Comparison of ENCODE assay signal across 18 mouse cellular contexts in genomic region chr13:111170269-111171165, GRCm38 (mm10).
DNase-seq lines count a peak whose midpoint lies in the region; ATAC-seq and TF ChIP-seq lines count a peak whose summit lies in the region.
"Had no signal": no experiment of that assay in that cellular context is flagged by ENCODE, and none has a peak within 500 bp of the region (broad histone marks: within the 10 kb centered on the region; RNA-seq: fewer than 3 reads in every experiment).

No protein-coding gene starts in this region.

- WGBS in hindbrain, embryonic 12.5 days: 67% methylated on average over 5 of the region's 5 CpGs
- 68% methylated on average over 5 of the region's 5 CpGs for WGBS in hindbrain, embryonic 13.5 days
- 68% methylated on average over 5 of the region's 5 CpGs for WGBS in midbrain, embryonic 12.5 days
- 88% methylated on average over 5 of the region's 5 CpGs for WGBS in midbrain, embryonic 10.5 days
- WGBS in embryonic facial prominence, embryonic 13.5 days: 30% methylated on average over 5 of the region's 5 CpGs
- 34% methylated on average over 5 of the region's 5 CpGs for WGBS in limb, embryonic 14.5 days
- 84% methylated on average over 5 of the region's 5 CpGs for WGBS in heart, embryonic 10.5 days

- H3K9ac ChIP-seq in hindbrain, embryonic 12.5 days: no peak overlapping the region
- no peak overlapping the region for H3K9ac ChIP-seq in hindbrain, embryonic 13.5 days
- H3K9ac ChIP-seq in midbrain, embryonic 12.5 days (replicated peaks): no peak overlapping the region
- H3K9ac ChIP-seq in embryonic facial prominence, embryonic 13.5 days: no peak overlapping the region
- no peak overlapping the region for H3K9ac ChIP-seq in limb, embryonic 14.5 days (ENCODE audit: low read depth, low read length, severe bottlenecking)

- 0 out of 2 replicates have a peak, but pooled peaks cover 5% of the 10 kb centered on the region for H3K4me1 ChIP-seq in hindbrain, embryonic 12.5 days
- H3K4me1 ChIP-seq in hindbrain, embryonic 13.5 days (replicated peaks): peaks cover 6% of the 10 kb centered on the region; the same call in 1 of the 2 replicates
- H3K4me1 ChIP-seq in midbrain, embryonic 12.5 days: peaks cover 6% of the 10 kb centered on the region; the same call in 1 of the 2 replicates
- peaks cover 3% of the 10 kb centered on the region; the same call in 1 of the 2 replicates for H3K4me1 ChIP-seq in midbrain, embryonic 10.5 days
- H3K4me1 ChIP-seq in embryonic facial prominence, embryonic 13.5 days: peaks cover 21% of the 10 kb centered on the region
- H3K4me1 ChIP-seq in limb, embryonic 14.5 days (ENCODE audit: control insufficient read depth, insufficient read depth, low read length): 0 out of 2 replicates have a peak, but pooled peaks cover 3% of the 10 kb centered on the region
- no peaks in the 10 kb centered on the region for H3K4me1 ChIP-seq in heart, embryonic 10.5 days

- no peak overlapping the region for H3K4me2 ChIP-seq in hindbrain, embryonic 12.5 days (replicated peaks)
- H3K4me2 ChIP-seq in hindbrain, embryonic 13.5 days: no peak overlapping the region
- H3K4me2 ChIP-seq in midbrain, embryonic 12.5 days (replicated peaks): no peak overlapping the region
- H3K4me2 ChIP-seq in embryonic facial prominence, embryonic 13.5 days: no peak overlapping the region
- H3K4me2 ChIP-seq in limb, embryonic 14.5 days (replicated peaks; ENCODE audit: low read depth, low read length, severe bottlenecking): no peak overlapping the region
- H3K4me2 ChIP-seq: liver, embryonic 11.5 days had no signal

- H3K27ac ChIP-seq in hindbrain, embryonic 12.5 days: no peak overlapping the region
- H3K27ac ChIP-seq in hindbrain, embryonic 13.5 days: no peak overlapping the region
- no peak overlapping the region for H3K27ac ChIP-seq in midbrain, embryonic 12.5 days (replicated peaks)
- no peak overlapping the region for H3K27ac ChIP-seq in midbrain, embryonic 10.5 days (replicated peaks)
- H3K27ac ChIP-seq in embryonic facial prominence, embryonic 13.5 days: peak overlapping the region; percentile 83
- H3K27ac ChIP-seq in limb, embryonic 14.5 days (replicated peaks; ENCODE audit: low read depth, low read length): no peak overlapping the region
- H3K27ac ChIP-seq in heart, embryonic 10.5 days: no peak overlapping the region

- DNase-seq in midbrain, embryonic 10.5 days (ENCODE audit: low spot score): no peak
- no peak for DNase-seq in limb, embryonic 14.5 days (ENCODE audit: low spot score)
- no peak for DNase-seq in heart, embryonic 10.5 days (ENCODE audit: low spot score)
- DNase-seq: adrenal gland, postnatal 25 days; B cell, adult 2 months; cerebellum, adult 2 months; cerebellum, postnatal 36 days; kidney, adult 11 months; kidney, postnatal 10 days; layer of hippocampus, postnatal 36 days; right cerebral cortex, postnatal 4 days had no signal

- ATAC-seq in hindbrain, embryonic 12.5 days (ENCODE audit: low FRiP score): 0 out of 2 replicates have a peak, but pooled peaks have one; percentile 43
- ATAC-seq in hindbrain, embryonic 13.5 days (ENCODE audit: low FRiP score): no peak
- peak; percentile 49 for ATAC-seq in midbrain, embryonic 12.5 days (ENCODE audit: low FRiP score, low read depth)
- 0 out of 2 replicates have a peak, but pooled peaks have one; percentile 62 for ATAC-seq in embryonic facial prominence, embryonic 13.5 days (ENCODE audit: insufficient number of reproducible peaks, insufficient read depth, low FRiP score, low TSS enrichment, low read depth)
- ATAC-seq in limb, embryonic 14.5 days (ENCODE audit: low FRiP score, low read depth): 0 out of 2 replicates have a peak, but pooled peaks have one; percentile 12
- ATAC-seq: forebrain, embryonic 16.5 days; lung, postnatal 0 days had no signal

- no peak overlapping the region for H3K4me3 ChIP-seq in hindbrain, embryonic 12.5 days
- H3K4me3 ChIP-seq in hindbrain, embryonic 13.5 days: no peak overlapping the region
- no peak overlapping the region for H3K4me3 ChIP-seq in midbrain, embryonic 12.5 days
- H3K4me3 ChIP-seq in midbrain, embryonic 10.5 days: no peak overlapping the region
- no peak overlapping the region for H3K4me3 ChIP-seq in embryonic facial prominence, embryonic 13.5 days
- no peak overlapping the region for H3K4me3 ChIP-seq in limb, embryonic 14.5 days (replicated peaks; ENCODE audit: low read length)
- H3K4me3 ChIP-seq in heart, embryonic 10.5 days: no peak overlapping the region

- H3K36me3 ChIP-seq in hindbrain, embryonic 12.5 days: no peaks in the 10 kb centered on the region
- H3K36me3 ChIP-seq in hindbrain, embryonic 13.5 days: no peaks in the 10 kb centered on the region
- no peaks in the 10 kb centered on the region for H3K36me3 ChIP-seq in midbrain, embryonic 12.5 days
- H3K36me3 ChIP-seq in midbrain, embryonic 10.5 days: no peaks in the 10 kb centered on the region
- no peaks in the 10 kb centered on the region for H3K36me3 ChIP-seq in embryonic facial prominence, embryonic 13.5 days
- no peaks in the 10 kb centered on the region for H3K36me3 ChIP-seq in limb, embryonic 14.5 days (ENCODE audit: control insufficient read depth, insufficient read depth, low read length)
- no peaks in the 10 kb centered on the region for H3K36me3 ChIP-seq in heart, embryonic 10.5 days

- H3K9me3 ChIP-seq in hindbrain, embryonic 12.5 days (replicated peaks): no peaks in the 10 kb centered on the region
- H3K9me3 ChIP-seq in hindbrain, embryonic 13.5 days: no peaks in the 10 kb centered on the region
- H3K9me3 ChIP-seq in midbrain, embryonic 12.5 days: no peaks in the 10 kb centered on the region
- H3K9me3 ChIP-seq in midbrain, embryonic 10.5 days (replicated peaks): no peaks in the 10 kb centered on the region
- no peaks in the 10 kb centered on the region for H3K9me3 ChIP-seq in embryonic facial prominence, embryonic 13.5 days
- no peaks in the 10 kb centered on the region for H3K9me3 ChIP-seq in limb, embryonic 14.5 days (ENCODE audit: control insufficient read depth, low read length)
- H3K9me3 ChIP-seq in heart, embryonic 10.5 days: no peaks in the 10 kb centered on the region

- TF ChIP-seq POLR2A in limb, embryonic 14.5 days (IDR thresholded peaks at IDR 0.05; ENCODE audit: borderline replicate concordance, extremely low read depth, insufficient read depth, insufficient read length): no peak

- no peaks in the 10 kb centered on the region for H3K27me3 ChIP-seq in hindbrain, embryonic 12.5 days
- H3K27me3 ChIP-seq in hindbrain, embryonic 13.5 days: no peaks in the 10 kb centered on the region
- no peaks in the 10 kb centered on the region for H3K27me3 ChIP-seq in midbrain, embryonic 12.5 days
- H3K27me3 ChIP-seq in midbrain, embryonic 10.5 days (ENCODE audit: low read depth, poor library complexity, severe bottlenecking): no peaks in the 10 kb centered on the region
- H3K27me3 ChIP-seq in embryonic facial prominence, embryonic 13.5 days: no peaks in the 10 kb centered on the region
- H3K27me3 ChIP-seq in limb, embryonic 14.5 days (ENCODE audit: control insufficient read depth, insufficient read depth, low read length): no peaks in the 10 kb centered on the region
- H3K27me3 ChIP-seq in heart, embryonic 10.5 days (ENCODE audit: insufficient read depth, poor library complexity, severe bottlenecking): no peaks in the 10 kb centered on the region
